Mouse (Mus musculus) telencephalon, adult 2 months (tissue): ENCODE measurements at regions not wholly inside any gene's neighbourhood (a gene's known extent, or its start where the extent isn't known, plus 50 kb on each side); places are given as distances from the start of the nearest gene placed in this dataset.
"Not testable (repeated sequence)": the region's sequence is repeated elsewhere in the genome, so short reads cannot be mapped to it uniquely, and the experiment has no call there.

Experiments used
- DNase-seq: peaks from one replicate; pipeline ENCODE4 v3.0.0-alpha.2; 2011; ENCODE audit warnings: low read depth, low spot score

GRCm38 (mm10) chr12:15565941-15566784 lies 250.6 kb downstream of the Trib2 start:
- peak; percentile 87 for DNase-seq

GRCm38 (mm10) chr12:15562826-15563225 lies 253.9 kb downstream of the Trib2 start:
- DNase-seq = no peak

- DNase-seq = no peak
These were observed 261.3 kb downstream of the Trib2 start for GRCm38 (mm10) chr12:15555471-15555870.

GRCm38 (mm10) chr12:15553681-15554007 lies 263.1 kb downstream of the Trib2 start:
- DNase-seq = no peak

GRCm38 (mm10) chr12:15552979-15553680 lies 263.6 kb downstream of the Trib2 start:
- no peak for DNase-seq

GRCm38 (mm10) chr12:15552210-15552609 lies 264.5 kb downstream of the Trib2 start:
- no peak for DNase-seq

- no peak for DNase-seq
These were observed 265.3 kb downstream of the Trib2 start for GRCm38 (mm10) chr12:15551281-15551900.

GRCm38 (mm10) chr12:15544351-15544750 lies 272.4 kb downstream of the Trib2 start:
- no peak for DNase-seq

GRCm38 (mm10) chr12:15542486-15542885 lies 274.2 kb downstream of the Trib2 start:
- DNase-seq = no peak

GRCm38 (mm10) chr12:15536852-15537368 lies 279.8 kb downstream of the Trib2 start:
- no peak for DNase-seq

GRCm38 (mm10) chr12:15536247-15536646 lies 280.5 kb downstream of the Trib2 start:
- no peak for DNase-seq

- peak; percentile 64 for DNase-seq
These were observed 280.9 kb downstream of the Trib2 start for GRCm38 (mm10) chr12:15535822-15536221.

GRCm38 (mm10) chr12:15520783-15521407 lies 295.8 kb downstream of the Trib2 start:
- DNase-seq = peak; percentile 21

GRCm38 (mm10) chr12:15511994-15512393 lies 304.7 kb downstream of the Trib2 start:
- DNase-seq = no peak

- DNase-seq = peak; percentile 50
These were observed 309.1 kb downstream of the Trib2 start for GRCm38 (mm10) chr12:15507576-15507975.

GRCm38 (mm10) chr12:15493640-15494039 lies 323.1 kb downstream of the Trib2 start:
- no peak for DNase-seq

GRCm38 (mm10) chr12:15472741-15473140 lies 344.0 kb downstream of the Trib2 start:
- peak; percentile 32 for DNase-seq

- DNase-seq = peak; percentile 58
These were observed 357.3 kb downstream of the Trib2 start for GRCm38 (mm10) chr12:15459429-15459828.

- DNase-seq = not testable (repeated sequence)
These were observed 360.4 kb downstream of the Trib2 start for GRCm38 (mm10) chr12:15456369-15456768.

- no peak for DNase-seq
These were observed 361.0 kb downstream of the Trib2 start for GRCm38 (mm10) chr12:15455744-15456143.

- no peak for DNase-seq
These were observed 367.2 kb downstream of the Trib2 start for GRCm38 (mm10) chr12:15449484-15449883.
